Mouse (Mus musculus) kidney, postnatal 4 days (tissue): ENCODE data around the gene Sec61a2.
A peak's percentile ranks its signal among the peaks of the same experiment; 100 is the strongest.

ENCODE experiments used
- DNase-seq, 2 experiments: peaks; one replicate each; pipeline ENCODE4 v3.0.0; 2021; ENCODE audit warnings: mixed read lengths in 2 of 2

The Sec61a2 gene

GRCm38 (mm10) chr2:5877446-5877845, 17.8 kb downstream of the Sec61a2 start:
- no peak for DNase-seq

- no peak for DNase-seq
Measured at GRCm38 (mm10) chr2:5869746-5870145, 25.5 kb downstream of the Sec61a2 start.

DNA sequence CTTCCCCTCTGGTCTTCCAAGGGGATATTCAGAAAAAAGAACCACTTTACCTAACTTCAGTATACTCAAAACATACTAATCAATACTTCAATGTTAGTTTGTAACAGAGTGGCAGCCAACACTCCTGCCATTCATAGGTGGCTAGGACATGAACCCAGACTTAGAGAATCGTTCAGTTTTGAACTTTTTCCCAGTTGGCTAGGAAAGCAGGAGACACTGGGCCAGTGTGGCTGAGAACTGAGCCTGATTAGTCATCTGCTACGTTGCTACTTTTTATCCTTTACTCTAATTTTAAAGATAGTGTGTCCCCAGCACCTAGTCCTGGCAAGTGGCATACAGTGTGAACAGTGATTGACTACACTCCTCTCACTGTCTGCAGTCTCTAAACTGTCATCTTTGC, 27.6 kb downstream of the Sec61a2 start:
- no peak for DNase-seq

- DNase-seq, result no peak
Measured at GRCm38 (mm10) chr2:5862834-5863233, 32.4 kb downstream of the Sec61a2 start, which contains the start of gene Gm13199. TSS of gene Gm13199 (minus strand) at chr2:5862934.

GRCm38 (mm10) chr2:5851866-5852265, 43.4 kb downstream of the Sec61a2 start:
- DNase-seq, result no peak

GRCm38 (mm10) chr2:5851116-5851515, 44.1 kb downstream of the Sec61a2 start:
- DNase-seq, result no peak

GRCm38 (mm10) chr2:5845826-5846225, 49.4 kb downstream of the Sec61a2 start:
- DNase-seq, result no peak

GRCm38 (mm10) chr2:5844873-5845631, 50.2 kb downstream of the Sec61a2 start, which contains the start of the genes Nudt5 and Cdc123:
TSS of gene Nudt5 (plus strand) at chr2:5845019.
TSS of gene Cdc123 (minus strand) at chr2:5845164.
- peak; percentile 88 to 94 for DNase-seq

- no peak for DNase-seq
Measured at GRCm38 (mm10) chr2:5844181-5844872, 50.9 kb downstream of the Sec61a2 start.

GRCm38 (mm10) chr2:5840815-5841214, 54.4 kb downstream of the Sec61a2 start:
- no peak for DNase-seq

- no peak for DNase-seq
Measured at GRCm38 (mm10) chr2:5825265-5825913, 69.8 kb downstream of the Sec61a2 start.

- no peak for DNase-seq
Measured at GRCm38 (mm10) chr2:5824685-5825084, 70.5 kb downstream of the Sec61a2 start.

GRCm38 (mm10) chr2:5824213-5824612, 71.0 kb downstream of the Sec61a2 start:
- DNase-seq, result no peak

DNA sequence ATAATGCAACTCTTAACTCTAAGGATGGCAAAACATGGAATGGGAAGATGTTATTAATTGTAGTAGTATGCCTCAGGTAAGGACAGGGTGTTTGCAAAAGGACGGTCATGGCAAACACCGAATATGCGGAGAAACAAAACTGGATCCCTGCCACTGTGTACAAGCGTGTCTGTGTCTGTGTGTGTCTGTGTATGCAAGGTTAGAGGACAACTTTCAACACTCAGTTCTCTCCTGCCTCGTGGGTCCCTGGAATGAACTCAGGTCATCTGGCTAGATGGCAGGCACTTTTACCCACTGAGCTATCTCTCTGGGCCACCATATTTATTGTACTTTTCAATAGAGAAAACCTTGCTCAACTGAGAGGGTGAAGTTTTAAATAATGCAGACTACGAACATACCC, 72.8 kb downstream of the Sec61a2 start:
- no peak for DNase-seq

GRCm38 (mm10) chr2:5821264-5821663, 74.0 kb downstream of the Sec61a2 start:
- no peak for DNase-seq
